Mouse (Mus musculus) thymus, postnatal 0 days (tissue): Measurements from ENCODE around the gene Hsd17b7. TPM values are rescaled to one million over a fixed set of nuclear protein-coding genes. Genes with fewer than 3 reads are reported as not detected.

ENCODE experiments used
- polyA plus RNA-seq: library from polyadenylated mRNA; unstranded; fragments of >200 nt; fragmentation: Nextera tagmentation; extraction: Ambion mirVana; gene quantifications from 2 replicates; pipeline ENCODE4 v1.2.1, GENCODE M21; 2015

Gene Hsd17b7
- polyA plus RNA-seq, 1 experiment from 2014 or later: 11.0 TPM

Other genes with a start within 250 kb of the Hsd17b7 start
- gene Rgs4, start 221.6 kb downstream of the Hsd17b7 start, polyA plus RNA-seq: 4.0 and 4.8 TPM in 2 replicates
- gene Ccdc190, start 40.6 kb downstream of the Hsd17b7 start, polyA plus RNA-seq: 0.30 and 0.33 TPM in 2 replicates
- 2.5 and 4.1 TPM in 2 replicates for gene Ddr2, start 141.5 kb upstream of the Hsd17b7 start, polyA plus RNA-seq
- gene Uap1, start 205.7 kb upstream of the Hsd17b7 start, polyA plus RNA-seq: 48.9 and 51.0 TPM in 2 replicates
- 6.7 and 7.0 TPM in 2 replicates for gene Uhmk1, start 246.2 kb upstream of the Hsd17b7 start, polyA plus RNA-seq